Mouse (Mus musculus): ENCODE results near the gene Ms4a18. TPM values are rescaled to one million over a fixed set of nuclear protein-coding genes. Genes with fewer than 3 reads are reported as not detected.

The Ms4a18 gene
- polyA plus RNA-seq, 1 experiment = not detected

GRCm38 (mm10) chr19:10972660-10973059 is 45.2 kb downstream of the Ms4a18 start:
- Histone ChIP-seq H3K4me3 (replicated peaks; ENCODE audit: insufficient read depth, low read depth, low read length) (no peak overlapping the region), H3K4me1 (ENCODE audit: control insufficient read depth, insufficient read depth, low read length) (no peaks in the 10 kb centered on the region), H3K27me3 (ENCODE audit: control insufficient read depth, insufficient read depth, low read length) (no peaks in the 10 kb centered on the region; the same call in 1 of the 2 replicates), H3K27ac (ENCODE audit: insufficient read depth, low read length) (no peak overlapping the region)
- no peak for DNase-seq
- 27% methylated on average over 3 of the region's 3 CpGs for WGBS
- no peak for TF ChIP-seq POLR2A (IDR thresholded peaks at IDR 0.05; ENCODE audit: borderline replicate concordance, insufficient read depth, low read length)
- TF ChIP-seq CTCF (IDR thresholded peaks at IDR 0.05; ENCODE audit: borderline replicate concordance, insufficient read depth, low read depth, low read length) = no peak

- no peak overlapping the region for H3K4me3 ChIP-seq (replicated peaks; ENCODE audit: insufficient read depth, low read depth, low read length)
- no peak overlapping the region for H3K27ac ChIP-seq (ENCODE audit: insufficient read depth, low read length)
- H3K27me3 ChIP-seq (ENCODE audit: control insufficient read depth, insufficient read depth, low read length) = no peaks in the 10 kb centered on the region
- no peaks in the 10 kb centered on the region for H3K4me1 ChIP-seq (ENCODE audit: control insufficient read depth, insufficient read depth, low read length)
- DNase-seq = no peak
- WGBS = 80% methylated on average over 3 of the region's 3 CpGs
- TF ChIP-seq CTCF (IDR thresholded peaks at IDR 0.05; ENCODE audit: borderline replicate concordance, insufficient read depth, low read depth, low read length) (no peak), POLR2A (IDR thresholded peaks at IDR 0.05; ENCODE audit: borderline replicate concordance, insufficient read depth, low read length) (no peak)
Observed at GRCm38 (mm10) chr19:10970457-10970856, 47.4 kb downstream of the Ms4a18 start.

- no peak for DNase-seq
- H3K4me3 ChIP-seq (replicated peaks; ENCODE audit: insufficient read depth, low read depth, low read length) = no peak overlapping the region
- TF ChIP-seq POLR2A (IDR thresholded peaks at IDR 0.05; ENCODE audit: borderline replicate concordance, insufficient read depth, low read length) = no peak
- TF ChIP-seq CTCF (IDR thresholded peaks at IDR 0.05; ENCODE audit: borderline replicate concordance, insufficient read depth, low read depth, low read length) = no peak
- H3K27ac ChIP-seq (ENCODE audit: insufficient read depth, low read length) = no peak overlapping the region
- no peaks in the 10 kb centered on the region for H3K27me3 ChIP-seq (ENCODE audit: control insufficient read depth, insufficient read depth, low read length)
- H3K4me1 ChIP-seq (ENCODE audit: control insufficient read depth, insufficient read depth, low read length) = no peaks in the 10 kb centered on the region
- WGBS = 74% methylated on average over 7 of the region's 7 CpGs
Observed at GRCm38 (mm10) chr19:10968578-10968977, 49.3 kb downstream of the Ms4a18 start.

GRCm38 (mm10) chr19:10965721-10966120 is 52.1 kb downstream of the Ms4a18 start:
- TF ChIP-seq POLR2A (IDR thresholded peaks at IDR 0.05; ENCODE audit: borderline replicate concordance, insufficient read depth, low read length) (no peak), CTCF (IDR thresholded peaks at IDR 0.05; ENCODE audit: borderline replicate concordance, insufficient read depth, low read depth, low read length) (no peak)
- Histone ChIP-seq H3K27ac (ENCODE audit: insufficient read depth, low read length) (no peak overlapping the region), H3K27me3 (ENCODE audit: control insufficient read depth, insufficient read depth, low read length) (no peaks in the 10 kb centered on the region), H3K4me1 (ENCODE audit: control insufficient read depth, insufficient read depth, low read length) (no peaks in the 10 kb centered on the region), H3K4me3 (replicated peaks; ENCODE audit: insufficient read depth, low read depth, low read length) (no peak overlapping the region)
- 80% methylated on average over 7 of the region's 7 CpGs for WGBS
- DNase-seq = no peak

- 32% methylated on average over 12 of the region's 12 CpGs for WGBS
- TF ChIP-seq POLR2A (IDR thresholded peaks at IDR 0.05; ENCODE audit: borderline replicate concordance, insufficient read depth, low read length) (no peak), CTCF (IDR thresholded peaks at IDR 0.05; ENCODE audit: borderline replicate concordance, insufficient read depth, low read depth, low read length) (no peak)
- peaks cover 3% of the 10 kb centered on the region; the same call in 1 of the 2 replicates for H3K4me1 ChIP-seq (ENCODE audit: control insufficient read depth, insufficient read depth, low read length)
- H3K27me3 ChIP-seq (ENCODE audit: control insufficient read depth, insufficient read depth, low read length) = no peaks in the 10 kb centered on the region
- no peak overlapping the region for H3K27ac ChIP-seq (ENCODE audit: insufficient read depth, low read length)
- H3K4me3 ChIP-seq (replicated peaks; ENCODE audit: insufficient read depth, low read depth, low read length) = no peak overlapping the region
- DNase-seq = no peak
Observed at GRCm38 (mm10) chr19:10959978-10960346, 57.9 kb downstream of the Ms4a18 start.

- Histone ChIP-seq H3K4me3 (replicated peaks; ENCODE audit: insufficient read depth, low read depth, low read length) (no peak overlapping the region), H3K27ac (ENCODE audit: insufficient read depth, low read length) (no peak overlapping the region), H3K27me3 (ENCODE audit: control insufficient read depth, insufficient read depth, low read length) (no peaks in the 10 kb centered on the region), H3K4me1 (ENCODE audit: control insufficient read depth, insufficient read depth, low read length) (peaks cover 3% of the 10 kb centered on the region; the same call in 1 of the 2 replicates)
- TF ChIP-seq CTCF (IDR thresholded peaks at IDR 0.05; ENCODE audit: borderline replicate concordance, insufficient read depth, low read depth, low read length) (peak; percentile 73; the same call in 1 of the 2 replicates), POLR2A (IDR thresholded peaks at IDR 0.05; ENCODE audit: borderline replicate concordance, insufficient read depth, low read length) (no peak)
- DNase-seq = peak; percentile 40 to 75
- WGBS = 25% methylated on average over 11 of the region's 11 CpGs
Observed at GRCm38 (mm10) chr19:10959085-10959977, 58.5 kb downstream of the Ms4a18 start.

GRCm38 (mm10) chr19:10952021-10952939 is 65.6 kb downstream of the Ms4a18 start:
- TF ChIP-seq POLR2A (IDR thresholded peaks at IDR 0.05; ENCODE audit: borderline replicate concordance, insufficient read depth, low read length) (no peak), CTCF (IDR thresholded peaks at IDR 0.05; ENCODE audit: borderline replicate concordance, insufficient read depth, low read depth, low read length) (no peak)
- H3K27me3 ChIP-seq (ENCODE audit: control insufficient read depth, insufficient read depth, low read length) = no peaks in the 10 kb centered on the region

More at GRCm38 (mm10) chr19:10952021-10952939, 65.6 kb downstream of the Ms4a18 start:
- DNase-seq = no peak
- peaks cover 8% of the 10 kb centered on the region for H3K4me1 ChIP-seq (ENCODE audit: control insufficient read depth, insufficient read depth, low read length)
- H3K27ac ChIP-seq (ENCODE audit: insufficient read depth, low read length) = no peak overlapping the region
- 12% methylated on average over 11 of the region's 11 CpGs for WGBS
- no peak overlapping the region for H3K4me3 ChIP-seq (replicated peaks; ENCODE audit: insufficient read depth, low read depth, low read length)

All from cerebellum, adult 2 months (tissue).